Mouse (Mus musculus): ENCODE results near the gene BC034090.

The BC034090 gene

DNA sequence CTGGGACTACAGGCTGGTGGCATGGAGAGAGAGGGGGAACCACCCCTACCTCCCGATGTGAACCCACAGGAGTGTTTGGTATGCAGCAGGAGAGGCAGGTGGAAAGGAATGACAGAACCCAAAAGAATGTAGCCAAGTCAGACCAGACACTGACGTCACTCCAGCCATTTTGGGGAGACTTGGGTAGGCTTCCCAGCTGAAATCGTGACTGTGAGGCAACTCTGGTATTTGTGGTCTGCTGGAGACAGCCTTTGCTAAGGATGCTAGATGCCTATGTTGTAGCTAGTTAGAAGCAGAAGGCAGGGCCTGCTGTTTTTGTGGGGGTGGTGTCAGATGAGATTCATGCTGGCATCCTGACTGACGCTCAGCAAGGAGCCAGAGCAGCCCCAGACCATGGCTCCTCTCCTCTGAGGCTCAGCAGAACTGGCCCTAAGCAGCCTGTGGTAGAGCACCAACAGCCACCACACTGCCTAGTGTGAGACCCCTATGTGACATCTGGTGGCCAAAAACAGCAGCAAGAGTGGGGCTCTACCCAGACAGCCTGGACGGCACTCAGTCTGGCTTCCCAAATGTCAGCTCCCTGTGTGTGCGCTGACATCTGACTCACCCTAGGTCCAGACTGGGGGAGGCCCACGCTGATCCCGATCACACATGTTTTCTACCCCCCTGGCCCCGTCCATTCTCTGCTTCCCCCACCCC is 29.0 kb downstream of the BC034090 start:
- DNase-seq (ENCODE audit: low read depth): peak; percentile 82

DNA sequence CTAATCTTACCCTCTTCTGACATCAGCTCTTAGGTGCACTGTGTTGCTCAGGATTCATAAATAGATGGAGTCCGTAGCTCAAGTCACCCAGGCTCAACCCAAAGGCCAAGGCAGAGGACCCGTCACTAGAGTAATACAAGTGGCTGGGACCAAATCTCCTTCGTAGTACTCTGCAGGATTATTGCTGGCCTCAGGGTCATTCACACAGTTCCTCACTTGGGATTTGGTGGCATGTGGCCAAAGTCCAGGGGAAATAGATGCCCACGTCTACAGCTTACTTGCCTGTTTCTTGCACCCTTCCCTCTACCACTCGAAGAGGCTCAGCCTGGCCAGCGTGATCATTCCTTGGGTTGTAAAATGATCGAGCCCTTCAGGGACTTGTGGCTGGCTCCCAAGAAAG is 30.3 kb downstream of the BC034090 start:
- DNase-seq (ENCODE audit: low read depth): no peak

DNA sequence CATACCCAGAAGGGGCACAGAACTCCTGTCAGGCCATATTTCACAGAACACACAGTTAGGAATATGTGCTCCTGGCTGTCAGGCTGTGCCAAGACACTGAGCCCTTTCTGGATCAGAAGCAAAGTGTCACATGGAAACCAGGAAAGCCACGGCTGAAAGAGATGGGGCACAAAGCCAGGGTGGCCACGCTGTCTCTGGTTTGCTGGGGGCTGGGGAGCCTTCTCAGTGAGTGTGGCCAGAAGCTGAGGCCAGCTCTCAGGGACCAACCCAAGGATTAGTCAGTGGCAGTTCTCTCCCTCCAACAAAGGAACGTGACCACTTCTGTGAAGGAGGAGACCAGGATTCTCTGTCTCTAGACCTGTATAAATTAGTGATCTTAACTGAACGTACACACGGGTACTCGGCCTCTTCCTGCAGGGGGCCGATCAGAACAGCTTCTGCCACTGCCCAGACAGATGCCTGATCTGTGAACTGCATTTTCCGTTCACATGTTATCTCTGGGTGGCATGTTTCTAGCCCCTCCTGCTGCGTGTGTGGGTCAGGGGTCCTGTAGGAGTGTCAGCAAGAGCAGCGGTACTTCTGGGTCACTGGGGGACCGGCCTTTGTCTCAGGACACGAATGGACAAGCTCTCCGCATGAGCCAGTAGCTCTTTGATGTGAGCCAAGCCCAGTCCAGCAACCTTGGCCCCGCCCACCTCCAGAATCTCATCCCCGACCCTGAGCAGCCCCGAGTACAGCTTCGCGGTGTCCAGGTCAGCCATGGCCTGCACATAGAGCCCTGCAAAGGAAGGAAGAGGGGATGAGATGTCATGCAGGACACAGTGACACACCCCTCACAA is 31.1 kb downstream of the BC034090 start:
- no peak for DNase-seq (ENCODE audit: low read depth)

DNA sequence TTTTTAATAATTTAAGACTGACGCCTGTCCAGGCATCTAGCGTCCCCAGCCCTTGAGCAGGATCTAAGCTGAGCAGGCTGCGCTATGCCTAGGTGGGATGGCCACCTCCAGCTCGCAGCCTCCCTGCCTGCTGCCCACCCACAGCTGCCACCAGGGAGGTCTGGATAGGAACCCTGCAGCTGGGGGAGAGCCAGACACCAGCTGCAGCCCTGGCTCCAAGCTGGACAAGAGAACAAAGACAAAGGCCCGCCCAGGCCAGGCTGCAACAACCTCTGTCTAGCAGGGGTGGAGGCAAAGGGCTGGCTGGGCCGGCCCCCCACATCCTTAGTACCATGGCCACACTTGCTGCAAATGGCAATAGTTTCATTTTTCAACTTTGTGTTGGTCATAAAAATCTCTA is 31.8 kb downstream of the BC034090 start:
- DNase-seq (ENCODE audit: low read depth): no peak

DNA sequence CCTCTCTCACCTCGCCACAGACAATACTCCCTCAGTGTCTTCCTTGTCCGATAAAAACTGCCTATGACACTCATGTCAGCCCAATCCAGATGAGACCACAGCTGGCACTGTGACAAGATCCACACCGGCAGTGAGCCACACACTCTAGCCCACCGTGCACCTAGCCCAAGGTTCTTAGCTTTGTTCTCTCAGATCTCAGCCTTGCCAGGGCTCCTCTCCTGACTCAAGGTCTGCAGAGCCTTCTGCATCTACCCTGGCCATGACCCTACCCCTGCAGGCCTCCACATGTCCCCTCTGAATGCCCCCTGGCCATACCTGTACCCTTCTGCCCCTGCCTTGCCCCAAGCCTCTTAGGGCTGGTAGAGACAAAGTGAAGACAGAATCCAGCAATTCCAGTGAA is 32.2 kb downstream of the BC034090 start:
- DNase-seq (ENCODE audit: low read depth): no peak

DNA sequence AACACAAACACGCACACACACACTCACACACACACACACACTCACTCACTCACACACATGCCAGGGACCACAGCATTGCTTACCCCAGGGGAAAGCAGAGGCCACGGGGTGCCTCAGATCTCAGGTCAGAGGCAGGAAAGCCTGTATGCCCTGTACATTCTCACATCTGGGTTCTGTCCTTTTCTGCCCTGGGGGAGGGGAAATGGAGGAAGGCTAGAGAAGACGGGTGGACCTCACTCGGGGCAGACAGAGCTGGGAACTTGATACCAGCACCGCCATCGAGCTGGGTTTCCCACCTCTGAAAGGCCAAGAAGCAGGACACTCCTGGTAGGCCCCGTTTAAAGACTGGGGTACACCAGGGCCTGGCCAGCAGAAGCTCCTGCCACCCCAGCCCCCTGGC is 33.2 kb downstream of the BC034090 start:
- no peak for DNase-seq (ENCODE audit: low read depth)

DNA sequence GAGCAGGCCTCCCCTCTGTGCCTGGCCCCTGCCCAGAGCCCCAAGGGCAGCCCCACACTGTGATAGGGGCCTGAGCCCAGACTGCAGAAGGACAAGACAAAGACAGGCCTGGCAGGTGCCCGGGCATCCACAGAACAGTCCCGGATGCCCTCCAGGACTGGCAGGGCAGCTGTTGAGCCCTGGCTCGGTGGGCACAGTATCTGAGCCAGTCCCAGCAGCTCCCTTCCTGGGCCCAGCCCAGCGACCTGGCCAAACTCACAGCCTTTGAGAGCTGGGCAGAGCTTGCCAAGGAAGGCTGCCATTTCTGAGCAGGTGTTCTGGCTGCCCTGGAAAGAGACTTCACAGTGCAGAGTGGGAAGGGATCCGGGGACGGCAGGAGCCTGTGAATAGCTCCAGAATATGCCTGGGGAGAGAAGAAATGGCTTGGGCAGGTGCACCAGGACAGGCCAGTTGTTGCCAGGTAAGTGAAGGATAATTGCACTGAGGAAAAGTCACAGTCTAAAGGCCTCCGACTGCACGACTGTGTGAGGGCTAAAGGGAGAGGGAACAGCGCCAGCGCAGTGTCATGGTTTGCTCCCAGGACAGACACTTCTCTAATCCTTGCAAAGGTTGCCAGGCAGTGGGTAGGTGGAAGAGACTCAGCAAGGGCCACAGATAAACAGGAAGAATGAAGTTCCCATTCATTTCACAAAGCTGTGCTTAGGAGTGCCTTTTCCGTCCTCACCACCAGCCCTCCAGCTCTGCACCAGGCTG is 34.1 kb downstream of the BC034090 start:
- DNase-seq (ENCODE audit: low read depth): no peak

DNA sequence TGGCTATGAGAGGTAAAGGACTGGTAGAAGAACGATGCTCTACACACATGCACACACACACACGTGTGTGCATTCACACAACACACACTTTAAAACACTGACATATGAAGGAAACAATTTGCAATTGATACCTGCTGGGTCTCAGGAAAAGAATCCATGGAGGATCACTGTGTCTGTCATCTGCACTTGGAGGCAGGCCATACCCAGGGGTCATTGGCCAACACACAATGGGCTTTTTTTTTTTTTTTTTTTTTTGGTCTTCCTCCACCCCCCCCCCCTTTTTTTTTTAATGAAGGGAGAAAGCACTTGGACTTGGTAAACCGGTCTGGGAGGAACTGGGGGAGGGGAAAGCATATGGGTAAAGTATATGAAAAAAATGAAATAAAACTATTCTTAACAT is 36.4 kb downstream of the BC034090 start:
- no peak for DNase-seq (ENCODE audit: low read depth)

DNA sequence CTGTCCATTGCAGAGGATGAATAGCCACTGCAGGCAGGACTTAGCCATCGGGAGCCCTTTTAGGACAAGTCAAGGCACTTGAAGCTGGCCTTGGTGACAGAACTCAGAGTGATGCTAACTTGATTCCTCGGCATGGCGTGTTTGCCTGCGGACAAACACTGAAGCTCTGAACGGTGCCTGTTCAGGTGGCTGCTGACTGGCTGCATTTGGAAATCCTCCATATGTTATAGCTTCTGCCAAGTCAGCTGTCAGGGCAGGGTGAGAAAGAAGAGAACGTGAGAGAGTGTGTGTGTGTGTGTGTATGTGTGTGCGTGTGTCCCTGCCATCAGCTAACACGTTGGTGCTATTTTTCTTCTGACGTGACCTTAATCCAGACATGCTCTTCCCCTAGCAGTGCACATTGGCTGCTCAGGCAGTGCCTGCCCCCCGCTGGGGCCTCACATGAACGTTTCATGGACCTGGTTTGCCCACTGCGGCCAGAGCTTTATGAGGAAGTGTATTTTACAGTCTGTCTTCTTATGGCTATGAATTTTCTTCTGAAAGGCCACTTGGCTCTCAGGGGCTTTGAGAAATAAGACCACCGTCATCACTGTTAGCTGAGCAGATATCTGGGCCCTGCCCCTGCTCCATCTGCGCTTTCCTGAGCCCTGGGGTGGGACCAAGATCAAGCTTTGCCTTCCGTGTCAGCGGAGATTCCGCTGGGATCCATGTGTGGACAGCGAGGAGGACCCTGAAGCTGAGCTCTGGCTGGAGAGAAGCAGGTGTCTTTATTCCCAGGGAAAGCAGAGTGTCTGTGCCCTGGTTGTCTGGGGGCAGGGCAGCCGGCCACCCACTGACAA is 38.2 kb downstream of the BC034090 start:
- DNase-seq (ENCODE audit: low read depth): no peak

DNA sequence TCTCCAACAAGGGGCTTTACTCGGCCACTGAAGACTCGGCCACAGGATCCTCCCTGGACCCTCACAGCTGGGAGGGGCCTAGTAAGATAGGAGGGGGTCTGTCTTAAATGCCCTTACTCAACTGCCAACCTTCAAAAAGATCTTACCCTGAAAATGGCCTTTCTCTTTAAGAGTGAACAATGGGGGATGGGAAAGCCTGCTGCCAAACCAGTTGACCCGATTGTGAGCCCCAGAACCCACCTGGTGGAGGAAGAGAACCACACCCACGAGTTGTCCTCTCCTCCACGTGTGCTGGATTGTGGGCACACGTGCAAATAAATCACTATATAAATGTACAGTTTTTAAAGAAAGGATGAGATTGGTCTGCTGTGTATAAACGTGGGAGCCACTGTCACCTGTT is 38.9 kb downstream of the BC034090 start:
- DNase-seq (ENCODE audit: low read depth): no peak

DNA sequence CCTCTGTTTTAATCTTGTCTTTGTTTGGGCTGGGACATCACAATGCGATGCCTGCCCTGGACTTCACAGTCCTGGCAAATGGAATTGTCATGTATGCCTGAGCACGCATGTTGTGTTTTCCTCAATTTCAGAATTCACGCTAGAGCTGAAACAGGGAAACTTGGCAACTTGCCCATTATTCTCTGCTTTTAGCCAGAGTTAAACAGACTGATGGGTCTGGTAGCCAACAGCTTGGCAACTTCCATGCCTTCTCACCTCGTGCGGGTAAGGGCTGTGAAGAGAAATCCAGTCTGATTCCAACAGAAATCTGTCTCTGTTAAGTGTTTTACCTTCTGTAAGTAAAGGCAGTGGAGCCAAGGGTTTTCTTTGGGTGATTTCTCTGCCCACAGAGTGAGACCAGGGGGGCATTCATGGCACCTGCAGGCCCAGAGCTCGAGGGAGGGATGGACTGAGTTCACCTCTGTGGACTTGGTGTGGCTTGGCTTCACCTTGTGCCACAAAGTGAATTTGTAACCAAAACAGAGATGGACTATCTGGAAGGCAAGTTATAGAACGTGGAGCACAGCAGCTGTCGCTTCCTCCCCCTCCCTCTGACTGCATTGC is 39.6 kb downstream of the BC034090 start:
- DNase-seq (ENCODE audit: low read depth): no peak

DNA sequence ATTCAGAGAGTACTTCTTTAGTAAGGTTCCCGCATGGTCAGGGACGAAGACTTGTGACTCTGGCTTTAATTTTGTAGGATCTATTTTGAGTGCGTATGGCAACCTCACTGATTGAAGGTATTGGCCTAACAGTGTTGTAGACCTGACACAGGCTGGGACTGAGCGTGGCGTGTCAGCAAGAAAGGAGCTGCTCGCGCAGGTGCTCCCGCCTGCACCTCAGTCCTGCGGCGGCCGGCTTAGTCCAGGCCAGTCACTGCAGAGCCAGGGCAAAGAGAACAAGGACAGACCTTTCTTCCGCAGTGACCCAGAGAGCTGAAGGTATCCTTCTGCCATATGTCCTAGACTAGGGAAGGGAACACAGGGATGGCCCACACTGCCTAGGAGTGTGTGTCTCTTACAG is 40.3 kb downstream of the BC034090 start:
- DNase-seq (ENCODE audit: low read depth): no peak

DNA sequence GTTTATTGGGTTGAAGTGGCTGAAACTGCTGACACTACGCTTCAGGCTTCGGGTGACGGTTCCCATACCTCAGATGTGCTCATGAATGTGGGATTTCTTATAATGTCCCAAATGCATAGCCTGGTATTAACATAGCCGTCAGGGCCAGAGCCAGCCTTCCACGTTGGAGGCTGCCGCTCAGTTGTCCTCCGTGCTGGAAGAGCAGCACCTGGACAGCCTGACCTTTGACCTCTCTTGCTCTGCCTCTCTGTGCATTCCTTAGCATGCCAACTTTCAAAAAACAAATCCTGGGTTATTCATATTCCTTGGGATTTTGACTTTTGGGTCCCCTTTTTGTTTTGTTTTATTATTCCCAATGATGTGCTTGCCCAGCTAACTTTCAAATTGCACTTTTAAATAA is 41.1 kb downstream of the BC034090 start:
- DNase-seq (ENCODE audit: low read depth): no peak

DNA sequence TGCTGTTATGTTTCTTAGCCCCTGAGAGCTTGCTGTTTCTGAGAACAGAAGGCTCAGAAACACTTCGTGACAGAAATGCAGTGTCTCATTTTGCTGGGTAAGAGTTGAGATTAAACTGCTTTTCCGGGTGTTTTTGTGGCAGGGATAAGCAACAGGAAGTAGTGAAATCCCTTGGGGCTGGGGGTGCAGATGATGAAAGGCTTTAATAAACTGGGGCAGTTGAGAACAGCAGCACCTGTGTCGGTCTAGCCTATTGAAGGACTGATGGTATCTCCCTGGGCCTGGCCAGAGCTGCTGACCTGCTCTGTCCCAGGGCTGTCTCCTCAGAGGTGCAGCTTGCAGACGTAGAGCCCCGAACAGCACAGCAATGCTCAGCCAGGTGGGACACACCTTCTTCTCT is 41.8 kb downstream of the BC034090 start:
- no peak for DNase-seq (ENCODE audit: low read depth)

DNA sequence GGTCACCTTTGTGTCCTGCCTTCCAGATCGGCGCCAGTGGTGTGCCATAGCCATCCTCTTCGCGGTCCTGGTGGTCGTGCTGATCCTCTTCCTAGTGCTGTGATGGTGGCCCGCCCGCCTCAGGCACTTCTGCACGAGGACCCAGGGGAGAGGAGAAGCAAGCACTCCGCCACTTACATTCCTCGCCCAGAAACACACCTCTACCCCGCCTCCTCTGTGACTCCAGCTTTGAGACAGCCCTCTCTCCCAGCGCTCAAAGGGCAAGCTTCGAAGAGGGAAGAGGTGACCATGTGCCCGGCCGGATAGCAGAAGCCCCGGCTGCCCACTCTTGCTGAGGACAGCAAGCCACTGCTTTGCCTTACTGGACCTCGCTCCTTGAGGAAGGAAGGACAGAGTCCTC is 42.3 kb downstream of the BC034090 start:
- no peak for DNase-seq (ENCODE audit: low read depth)

DNA sequence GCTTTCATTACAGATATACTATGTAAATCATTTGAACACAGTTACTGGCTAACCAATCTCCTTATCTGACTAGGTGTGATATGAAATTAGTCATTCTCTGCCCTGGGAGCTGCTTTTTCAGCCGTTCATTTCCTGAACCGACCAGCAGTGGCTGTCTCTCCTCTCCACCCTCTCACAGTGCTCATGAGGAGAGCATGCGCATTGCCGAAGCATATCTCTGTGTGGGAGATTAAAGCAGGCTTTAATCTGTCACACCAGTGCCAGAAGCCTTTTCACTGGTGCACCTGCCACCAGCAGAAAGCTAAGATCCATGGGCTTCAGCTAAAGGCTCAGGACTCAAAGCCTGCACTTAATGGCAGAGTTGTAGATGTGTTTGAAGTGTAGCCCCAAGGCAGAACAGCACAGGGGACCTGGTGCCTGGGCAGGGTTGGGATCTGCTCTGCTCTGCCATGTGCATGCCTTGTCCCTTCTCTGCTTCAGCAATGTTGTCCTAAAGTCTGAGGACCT is 42.8 kb downstream of the BC034090 start:
- DNase-seq (ENCODE audit: low read depth): no peak

DNA sequence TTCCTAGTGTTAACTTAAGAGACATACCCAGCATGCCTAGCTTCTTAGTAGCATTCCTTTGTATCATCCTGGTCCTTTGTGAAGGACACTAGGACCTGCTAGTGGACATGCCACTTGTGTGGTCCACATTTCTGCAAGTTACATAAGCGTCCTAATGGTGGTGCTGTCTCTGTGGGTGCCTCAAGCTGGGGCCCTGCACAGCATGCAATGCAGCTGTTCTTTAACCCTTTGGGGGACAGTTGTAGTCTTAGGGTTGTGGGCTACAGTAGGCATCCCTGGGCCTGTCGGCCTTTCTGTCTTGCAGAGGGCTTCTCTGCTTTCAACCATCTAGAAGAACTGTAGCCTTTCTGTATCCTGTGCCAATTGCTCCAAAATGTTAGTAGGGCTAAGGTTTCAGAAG is 43.3 kb downstream of the BC034090 start:
- DNase-seq (ENCODE audit: low read depth): no peak

DNA sequence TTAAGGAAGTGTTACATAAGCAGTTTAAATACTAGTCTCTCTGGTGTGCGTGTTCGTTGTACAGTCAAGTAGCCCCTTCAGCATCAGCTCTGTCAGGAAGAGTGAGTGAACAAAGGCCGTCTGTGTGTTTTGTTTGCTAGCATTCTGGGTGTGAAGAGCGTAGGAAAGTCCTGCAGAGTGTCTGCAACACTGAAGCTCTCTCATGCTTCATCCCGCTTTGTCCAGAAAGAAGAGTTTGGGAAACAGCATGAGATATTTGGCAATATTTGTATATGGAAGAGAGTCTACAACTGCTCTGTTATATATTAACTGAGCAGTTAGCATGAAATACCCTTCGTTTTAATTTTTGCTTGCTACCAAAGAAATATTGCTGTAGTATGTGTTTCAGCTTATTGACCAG is 44.7 kb downstream of the BC034090 start:
- DNase-seq (ENCODE audit: low read depth): no peak

DNA sequence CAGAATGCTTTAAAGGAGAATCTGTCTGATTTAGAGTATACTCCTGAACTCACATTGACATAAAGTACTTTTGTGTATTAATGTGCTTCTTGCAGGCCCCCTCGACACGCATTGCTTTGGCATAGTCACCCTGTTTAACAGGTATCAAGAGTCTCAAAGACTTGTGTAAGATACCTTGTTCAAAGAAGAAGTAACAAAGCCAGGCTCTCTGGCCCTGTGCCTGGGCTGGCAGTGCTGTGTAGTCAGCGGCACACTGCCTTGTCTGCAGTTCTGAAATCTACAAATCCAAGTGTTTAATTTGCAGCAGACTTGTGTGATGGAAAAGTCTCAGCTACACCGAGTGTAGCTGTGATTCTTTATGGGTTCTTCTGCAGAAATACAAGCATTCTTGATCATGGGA is 47.6 kb downstream of the BC034090 start:
- no peak for DNase-seq (ENCODE audit: low read depth)

DNA sequence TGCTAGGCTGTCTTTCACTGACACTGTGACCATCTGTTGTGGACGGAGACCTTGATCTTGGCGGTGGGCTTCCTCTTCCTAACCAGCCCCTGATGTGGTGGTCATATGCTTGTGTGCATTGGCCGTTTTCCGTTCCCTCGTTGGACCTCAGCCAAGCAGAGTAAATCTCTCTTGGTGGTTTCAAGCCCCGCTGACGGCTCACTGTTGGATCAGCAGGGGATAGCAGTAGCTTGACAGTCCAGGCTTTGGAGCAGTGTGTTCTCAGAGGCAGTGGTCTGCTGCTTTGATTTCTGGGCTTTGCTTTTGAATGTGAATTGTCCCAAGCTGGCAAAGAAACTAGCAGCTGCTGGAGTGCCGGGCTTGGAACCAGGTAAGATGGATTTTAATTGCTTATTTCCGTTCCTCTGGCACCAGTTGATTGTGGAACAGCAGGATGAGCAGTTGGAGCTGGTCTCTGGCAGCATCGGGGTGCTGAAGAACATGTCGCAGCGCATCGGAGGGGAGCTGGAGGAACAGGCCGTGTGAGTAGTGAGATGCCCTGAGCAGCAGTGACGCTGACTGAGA is 51.4 kb downstream of the BC034090 start:
- DNase-seq (ENCODE audit: low read depth): no peak

DNA sequence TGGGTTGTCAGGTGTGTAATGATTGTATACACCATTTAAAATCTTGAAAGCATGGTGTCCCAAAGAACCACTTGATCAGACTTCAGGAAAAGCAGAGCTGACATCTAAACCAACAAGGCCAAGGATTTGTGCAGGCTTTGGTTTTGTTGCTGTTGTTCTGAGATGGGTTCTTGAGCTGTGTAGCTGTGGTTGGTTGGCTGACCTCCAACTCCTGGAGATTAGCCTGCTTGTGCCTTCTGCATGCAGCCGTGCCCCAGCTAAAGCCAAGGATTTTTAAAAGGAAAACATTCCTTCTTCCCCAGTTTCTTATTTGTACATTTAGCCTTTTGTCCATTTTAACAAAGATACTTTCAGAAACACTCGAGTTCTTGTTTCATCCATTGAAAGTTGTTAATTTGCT is 52.6 kb downstream of the BC034090 start:
- DNase-seq (ENCODE audit: low read depth): no peak

Data from fibroblast of lung, adult 2 months (primary cell).